Mouse (Mus musculus) liver, postnatal 0 days (tissue): ENCODE results near the gene Klhl29. TPM values are rescaled to one million over a fixed set of nuclear protein-coding genes. Genes with fewer than 3 reads are reported as not detected.

Experiments used
- ATAC-seq: fragments of 200-750 bp; cut with Nextera tagmentation; 2 replicates; pipeline ENCODE4 v1.8.0; 2017; ENCODE audit warnings: mild to moderate bottlenecking, moderate library complexity
- DNase-seq: peaks from one replicate; pipeline ENCODE4 v3.0.0-alpha.2; 2016
- H3K27ac ChIP-seq: fragments of 300-500 bp; sonication (generic); 2 replicates; pipeline ENCODE4 v1.5.1; 2014; ENCODE audit warnings: antibody characterized with exemption, moderate library complexity, mild to moderate bottlenecking, low read depth
- H3K27me3 ChIP-seq: fragments of 300-500 bp; sonication (generic); 2 replicates; pipeline ENCODE4 v1.6.1; 2014; ENCODE audit warnings: low read length, control low read depth, mixed read lengths; ENCODE audit not compliant: insufficient read depth
- H3K36me3 ChIP-seq: fragments of 300-500 bp; sonication (generic); replicated peaks from 2 replicates; pipeline ENCODE4 v1.6.1; 2014; ENCODE audit warnings: mild to moderate bottlenecking, control low read depth, low read length, moderate library complexity, mixed read lengths; ENCODE audit not compliant: insufficient read depth
- H3K4me1 ChIP-seq: fragments of 300-500 bp; sonication (generic); 2 replicates; pipeline ENCODE4 v1.6.1; 2014; ENCODE audit warnings: antibody characterized with exemption, mild to moderate bottlenecking, control low read depth; ENCODE audit not compliant: insufficient read depth
- H3K4me2 ChIP-seq: fragments of 300-500 bp; sonication (generic); 2 replicates; pipeline ENCODE4 v1.6.1; 2014; ENCODE audit warnings: low read depth, mild to moderate bottlenecking, low read length, moderate library complexity, mixed read lengths
- H3K4me3 ChIP-seq: fragments of 300-500 bp; sonication (generic); 2 replicates; pipeline ENCODE4 v1.5.1; 2014; ENCODE audit warnings: low read depth, low read length
- H3K9ac ChIP-seq: fragments of 300-500 bp; sonication (generic); replicated peaks from 2 replicates; pipeline ENCODE4 v1.6.1; 2014; ENCODE audit warnings: mild to moderate bottlenecking, moderate library complexity
- H3K9me3 ChIP-seq: fragments of 300-500 bp; sonication (generic); 2 replicates; pipeline ENCODE4 v1.6.1; 2016; ENCODE audit warnings: mild to moderate bottlenecking, control low read depth, low read length, mixed read lengths
- CTCF ChIP-seq: sonication (generic); IDR thresholded peaks from 2 replicates; pipeline ENCODE4 v1.5.1; 2016; ENCODE audit warnings: antibody characterized with exemption, low read depth
- EP300 ChIP-seq: IDR thresholded peaks from 2 replicates; pipeline ENCODE4 v1.6.1; 2016; ENCODE audit warnings: antibody characterized with exemption, low read depth, mild to moderate bottlenecking
- WGBS: fragments of 180-500 bp; shearing (Covaris S2); extraction: QIAGEN DNeasy Blood & Tissue Kit; methylation state at CpG from one replicate; pipeline ENCODE4 v1.1.7; 2014; ENCODE audit not compliant: insufficient replicate concordance; 5-methylcytosine and 5-hydroxymethylcytosine counted together
- polyA plus RNA-seq: library from polyadenylated mRNA; unstranded; fragments of >200 nt; fragmentation: Nextera tagmentation; extraction: Ambion mirVana; gene quantifications from 2 replicates; pipeline ENCODE4 v1.2.1, GENCODE M21; 2015

Gene Klhl29
- polyA plus RNA-seq, 1 experiment from 2014 or later, result 0.05 TPM

GRCm38 (mm10) chr12:5120249-5120648 lies 255.2 kb downstream of the Klhl29 start:
- H3K4me1 ChIP-seq, result no peaks in the 10 kb centered on the region
- H3K4me3 ChIP-seq, result no peak overlapping the region
- no peak for TF ChIP-seq EP300
- TF ChIP-seq CTCF, result no peak
- ATAC-seq (no peak), DNase-seq (no peak)
- 51% methylated on average over 6 of the region's 6 CpGs for WGBS
- H3K4me2 ChIP-seq, result peak overlapping the region; percentile 32
- H3K27ac ChIP-seq, result no peak overlapping the region
- H3K9ac ChIP-seq, result no peak overlapping the region
- H3K9me3 ChIP-seq, result no peaks in the 10 kb centered on the region
- H3K36me3 ChIP-seq, result no peaks in the 10 kb centered on the region
- no peaks in the 10 kb centered on the region for H3K27me3 ChIP-seq

DNA sequence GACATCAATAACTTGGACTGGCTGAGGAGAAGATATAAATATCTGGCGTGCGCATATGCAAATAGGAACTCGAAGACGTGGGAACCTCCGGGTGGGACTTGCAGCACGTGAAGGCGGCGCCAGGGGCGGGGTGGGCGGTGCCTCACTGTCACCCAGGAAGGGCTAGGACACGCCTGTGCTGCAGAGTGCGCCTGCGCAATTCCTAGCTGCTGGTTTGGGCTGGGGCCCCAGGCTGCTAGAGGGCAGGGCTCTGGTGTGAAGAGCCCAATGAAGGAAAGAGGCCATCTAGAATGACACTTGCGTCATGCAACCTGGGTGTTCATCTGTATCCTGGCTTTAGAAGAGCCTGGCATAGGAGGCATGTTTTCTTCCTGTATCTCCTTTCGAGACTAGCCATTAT lies 255.8 kb downstream of the Klhl29 start:
- H3K27ac ChIP-seq, result no peak overlapping the region
- no peaks in the 10 kb centered on the region for H3K27me3 ChIP-seq
- H3K36me3 ChIP-seq, result no peaks in the 10 kb centered on the region
- WGBS, result 12% methylated on average over 15 of the region's 15 CpGs
- TF ChIP-seq EP300 (no peak), CTCF (no peak)
- no peak overlapping the region for H3K9ac ChIP-seq
- H3K4me3 ChIP-seq, result no peak overlapping the region
- H3K9me3 ChIP-seq, result no peaks in the 10 kb centered on the region
- peak; percentile 74 for ATAC-seq
- no peaks in the 10 kb centered on the region for H3K4me1 ChIP-seq
- H3K4me2 ChIP-seq, result peak overlapping the region; percentile 34
- DNase-seq, result peak; percentile 76

GRCm38 (mm10) chr12:5119286-5119685 lies 256.2 kb downstream of the Klhl29 start:
- no peaks in the 10 kb centered on the region for H3K9me3 ChIP-seq
- H3K9ac ChIP-seq, result no peak overlapping the region
- H3K27ac ChIP-seq, result no peak overlapping the region
- no peaks in the 10 kb centered on the region for H3K36me3 ChIP-seq
- TF ChIP-seq CTCF, result no peak
- no peak for TF ChIP-seq EP300
- WGBS, result 51% methylated on average over 9 of the region's 9 CpGs
- H3K4me3 ChIP-seq, result no peak overlapping the region
- no peak for ATAC-seq
- no peaks in the 10 kb centered on the region for H3K4me1 ChIP-seq
- peak overlapping the region; percentile 34; the same call in 1 of the 2 replicates for H3K4me2 ChIP-seq
- no peaks in the 10 kb centered on the region for H3K27me3 ChIP-seq
- DNase-seq, result no peak

GRCm38 (mm10) chr12:5116605-5117004 lies 258.9 kb downstream of the Klhl29 start:
- no peaks in the 10 kb centered on the region for H3K9me3 ChIP-seq
- H3K27me3 ChIP-seq, result no peaks in the 10 kb centered on the region
- H3K9ac ChIP-seq, result no peak overlapping the region
- ATAC-seq, result no peak
- no peaks in the 10 kb centered on the region for H3K36me3 ChIP-seq
- no peaks in the 10 kb centered on the region for H3K4me1 ChIP-seq
- DNase-seq, result no peak
- no peak overlapping the region for H3K4me3 ChIP-seq
- H3K27ac ChIP-seq, result no peak overlapping the region
- WGBS, result 78% methylated on average over 5 of the region's 5 CpGs
- TF ChIP-seq CTCF (no peak), EP300 (no peak)
- no peak overlapping the region for H3K4me2 ChIP-seq

GRCm38 (mm10) chr12:5114631-5115030 lies 260.9 kb downstream of the Klhl29 start:
- Histone ChIP-seq H3K27ac (no peak overlapping the region), H3K9me3 (no peaks in the 10 kb centered on the region), H3K4me1 (no peaks in the 10 kb centered on the region), H3K9ac (no peak overlapping the region), H3K27me3 (no peaks in the 10 kb centered on the region), H3K4me2 (no peak overlapping the region), H3K36me3 (no peaks in the 10 kb centered on the region), H3K4me3 (no peak overlapping the region)
- ATAC-seq (no peak), DNase-seq (no peak)
- TF ChIP-seq EP300, result no peak
- WGBS, result 48% methylated on average over 4 of the region's 4 CpGs

- no peaks in the 10 kb centered on the region for H3K4me1 ChIP-seq
- TF ChIP-seq CTCF, result no peak
- no peak for TF ChIP-seq EP300
- H3K9ac ChIP-seq, result no peak overlapping the region
- H3K36me3 ChIP-seq, result no peaks in the 10 kb centered on the region
- ATAC-seq (no peak), DNase-seq (no peak)
- no peak overlapping the region for H3K4me2 ChIP-seq
- H3K27me3 ChIP-seq, result no peaks in the 10 kb centered on the region
- H3K27ac ChIP-seq, result no peak overlapping the region
- no peaks in the 10 kb centered on the region for H3K9me3 ChIP-seq
- no peak overlapping the region for H3K4me3 ChIP-seq
- WGBS, result 41% methylated on average over 3 of the region's 3 CpGs
Measured at GRCm38 (mm10) chr12:5111343-5111742, 264.1 kb downstream of the Klhl29 start.

- no peak for DNase-seq
Measured at GRCm38 (mm10) chr12:5108613-5109012, 266.9 kb downstream of the Klhl29 start.

More at GRCm38 (mm10) chr12:5108613-5109012, 266.9 kb downstream of the Klhl29 start:
- Histone ChIP-seq H3K36me3 (no peaks in the 10 kb centered on the region), H3K4me3 (no peak overlapping the region), H3K4me1 (no peaks in the 10 kb centered on the region), H3K9ac (no peak overlapping the region), H3K27ac (no peak overlapping the region), H3K4me2 (no peak overlapping the region), H3K27me3 (no peaks in the 10 kb centered on the region), H3K9me3 (no peaks in the 10 kb centered on the region)
- 57% methylated on average over 6 of the region's 6 CpGs for WGBS
- TF ChIP-seq EP300 (no peak), CTCF (no peak)
- ATAC-seq, result no peak
